Comparison of ENCODE assay signal across 18 mouse cellular contexts in genomic region chr5:30210758-30211157, GRCm38 (mm10). TPM values are rescaled to one million over a fixed set of nuclear protein-coding genes. Genes with fewer than 3 reads are reported as not detected.
DNase-seq lines count a peak whose midpoint lies in the region; ATAC-seq and TF ChIP-seq lines count a peak whose summit lies in the region.
"Not testable (repeated sequence)": the region's sequence is repeated elsewhere in the genome, so short reads cannot be mapped to it uniquely, and the experiment has no call there.
"Had no signal": no experiment of that assay in that cellular context is flagged by ENCODE, and none has a peak within 500 bp of the region (broad histone marks: within the 10 kb centered on the region; RNA-seq: fewer than 3 reads in every experiment).

No protein-coding gene starts in this region.

- peak; percentile 51 for TF ChIP-seq CTCF in Patski (IDR thresholded peaks at IDR 0.05)
- TF ChIP-seq CTCF in heart, adult 2 months (IDR thresholded peaks at IDR 0.05): 0 out of 2 replicates have a peak, but pooled peaks have one; percentile 12
- TF ChIP-seq CTCF in kidney, postnatal 0 days (IDR thresholded peaks at IDR 0.05; ENCODE audit: low read depth): peak; percentile 20; the same call in 1 of the 2 replicates
- 0 out of 2 replicates have a peak, but pooled peaks have one; percentile 13 for TF ChIP-seq CTCF in liver, embryonic 14.5 days (IDR thresholded peaks at IDR 0.05; ENCODE audit: low read depth)
- TF ChIP-seq CTCF in stomach, postnatal 0 days (IDR thresholded peaks at IDR 0.05; ENCODE audit: low read depth): peak; percentile 32

- 89% methylated on average over 5 of the region's 5 CpGs for WGBS in heart, adult 2 months
- WGBS in kidney, postnatal 0 days: 89% methylated on average over 5 of the region's 5 CpGs
- WGBS in liver, embryonic 14.5 days (ENCODE audit: insufficient replicate concordance): 64% methylated on average over 5 of the region's 5 CpGs
- WGBS in stomach, postnatal 0 days: 90% methylated on average over 5 of the region's 5 CpGs

- H3K27ac ChIP-seq in ES-E14 (ENCODE audit: insufficient read depth, low read depth, low read length, poor library complexity, severe bottlenecking); heart, adult 2 months; kidney, postnatal 0 days; liver, embryonic 14.5 days; stomach, postnatal 0 days (replicated peaks): not testable (repeated sequence)

- DNase-seq in ES-E14 (ENCODE audit: low read depth, low spot score); Patski (ENCODE audit: low read depth, low spot score); heart, adult 2 months; kidney, postnatal 0 days (ENCODE audit: low spot score); liver, embryonic 14.5 days (ENCODE audit: low read depth in 3 of 3, low spot score in 3 of 3); stomach, postnatal 0 days (ENCODE audit: low spot score): not testable (repeated sequence)

- not testable (repeated sequence) for H3K36me3 ChIP-seq in ES-E14 (ENCODE audit: control insufficient read depth, insufficient read depth, low read length, poor library complexity, severe bottlenecking); heart, adult 2 months (ENCODE audit: control insufficient read depth, insufficient read depth, low read length); kidney, postnatal 0 days (ENCODE audit: insufficient read depth, low read length); liver, embryonic 14.5 days (replicated peaks; ENCODE audit: control insufficient read depth, insufficient read depth, low read depth); stomach, postnatal 0 days (ENCODE audit: control insufficient read depth, insufficient read depth, low read length)

- in situ Hi-C loops in ES-E14 (cut with MboI; ENCODE audit: low sequenced_read_pairs in 2 of 2, unreplicated experiment in 2 of 2): not testable (repeated sequence)
- in situ Hi-C loops in Patski (cut with MboI; ENCODE audit: low pct_unique_long_range_greater_than_20kb): loop anchor here (5.0 kb wide), 1 partner anchor 267 kb away; no protein-coding TSS in a partner anchor

- intact Hi-C loops in heart, adult 2 months (cut with DNase I): loop anchor here (10.0 kb wide), 1 partner anchor 584 kb away; no protein-coding TSS in a partner anchor

- not testable (repeated sequence) for H3K79me2 ChIP-seq in heart, adult 2 months (replicated peaks; ENCODE audit: control insufficient read depth, insufficient read depth, low read length)

- H3K4me3 ChIP-seq in ES-E14 (ENCODE audit: insufficient read depth in 1 of 2, low read depth in 1 of 2, low read length in 2 of 2, poor library complexity in 1 of 2, severe bottlenecking in 1 of 2); heart, adult 2 months; kidney, postnatal 0 days (replicated peaks; ENCODE audit: low read depth, low read length); liver, embryonic 14.5 days (ENCODE audit: insufficient read depth in 1 of 2, low read depth in 2 of 2, low read length in 2 of 2); stomach, postnatal 0 days (ENCODE audit: low read depth, low read length): not testable (repeated sequence)

- not testable (repeated sequence) for H3K4me2 ChIP-seq in kidney, postnatal 0 days (ENCODE audit: low read length); liver, embryonic 14.5 days (ENCODE audit: low read depth); stomach, postnatal 0 days (replicated peaks; ENCODE audit: low read depth)

- not testable (repeated sequence) for TF ChIP-seq POLR2A in heart, adult 2 months (IDR thresholded peaks at IDR 0.05; ENCODE audit: insufficient read depth, low read depth, low read length)

- POLR2A ChIA-PET in Patski (lab: Charles Lee): not testable (repeated sequence)

- ATAC-seq in Patski; kidney, postnatal 0 days (replicated peaks; ENCODE audit: low FRiP score, low read depth); liver, embryonic 14.5 days (ENCODE audit: insufficient read depth); stomach, postnatal 0 days (ENCODE audit: low FRiP score, low TSS enrichment): not testable (repeated sequence)

- H3K9ac ChIP-seq in ES-E14 (ENCODE audit: insufficient read depth, low read depth, low read length, poor library complexity, severe bottlenecking); heart, adult 2 months (ENCODE audit: low read depth, low read length); kidney, postnatal 0 days (ENCODE audit: low read depth, low read length); liver, embryonic 14.5 days (replicated peaks); stomach, postnatal 0 days (ENCODE audit: low read length): not testable (repeated sequence)

- not testable (repeated sequence) for TF ChIP-seq EP300 in heart, adult 2 months (IDR thresholded peaks at IDR 0.05; ENCODE audit: insufficient read depth, low read depth, low read length); liver, embryonic 14.5 days (IDR thresholded peaks at IDR 0.05; ENCODE audit: low read depth); stomach, postnatal 0 days (optimal IDR thresholded peaks at IDR 0.05)

- CTCF ChIA-PET in Patski (lab: Charles Lee): interaction anchor here (1.1 to 3.3 kb wide), 3 partner anchors 9 to 48 kb away, joined by 3 to 17 read pairs (median 4); no protein-coding TSS in a partner anchor

- not testable (repeated sequence) for H3K4me1 ChIP-seq in ES-E14 (ENCODE audit: control insufficient read depth in 2 of 2, insufficient read depth in 2 of 2, low read length in 2 of 2, poor library complexity in 1 of 2); heart, adult 2 months (ENCODE audit: control insufficient read depth, insufficient read depth, low read length); kidney, postnatal 0 days (replicated peaks; ENCODE audit: insufficient read depth, low read length); liver, embryonic 14.5 days (replicated peaks; ENCODE audit: control insufficient read depth in 2 of 2, insufficient read depth in 2 of 2, low read length in 1 of 2); stomach, postnatal 0 days (replicated peaks; ENCODE audit: control insufficient read depth, insufficient read depth)

- H3K9me3 ChIP-seq in ES-E14 (ENCODE audit: control insufficient read depth, insufficient read depth, low read depth, low read length); kidney, postnatal 0 days (replicated peaks; ENCODE audit: low read length); liver, embryonic 14.5 days (ENCODE audit: control insufficient read depth, low read length); stomach, postnatal 0 days (ENCODE audit: control insufficient read depth, low read length): not testable (repeated sequence)

- H3K27me3 ChIP-seq in Patski; heart, adult 2 months (ENCODE audit: control insufficient read depth, insufficient read depth, low read length); kidney, postnatal 0 days (ENCODE audit: insufficient read depth, low read length); liver, embryonic 14.5 days (ENCODE audit: control insufficient read depth, insufficient read depth, low read length); stomach, postnatal 0 days (ENCODE audit: control insufficient read depth, insufficient read depth, low read length): not testable (repeated sequence)

RNA-seq across cellular contexts. Expression of gene Adgrf3, which starts 5.2 kb away (rescaled TPM):
- total RNA-seq in ES-E14 (2012; rRNA removed): 0.58 and 0.71 TPM in 2 replicates
- polyA plus RNA-seq in Patski (2021): 0.01 TPM
- under 1 TPM in 1 of 2 experiments, not detected in 1; 0.20 TPM for total RNA-seq in heart, adult 2 months (2021)
- 0.12 and 0.20 TPM in 2 replicates for polyA plus RNA-seq in heart, adult 2 months (2012; rRNA removed)
- 0.04 and 0.14 TPM in 2 replicates for polyA plus RNA-seq in kidney, postnatal 0 days (2015; fragmentation: Nextera tagmentation; extraction: Ambion mirVana)
- 0.01 and 0.02 TPM in 2 replicates for polyA plus RNA-seq in liver, embryonic 14.5 days (2012; rRNA removed)
- polyA plus RNA-seq in liver, embryonic 14.5 days (2014; fragmentation: Nextera tagmentation; extraction: Ambion mirVana): not detected in 2 replicates
- 0.12 and 0.24 TPM in 2 replicates for polyA plus RNA-seq in stomach, postnatal 0 days (2015; fragmentation: Nextera tagmentation; extraction: Ambion mirVana)
- total RNA-seq: adrenal gland, adult 2 months; adrenal gland, postnatal 25 days; common myeloid progenitor, adult 5-6 weeks had no signal
- polyA plus RNA-seq: adrenal gland, adult 2 months; brain, embryonic 14.5 days; C2C12; embryonic facial prominence, embryonic 11.5 days; embryonic facial prominence, embryonic 13.5 days; erythroblast, embryonic 14.5 days; forebrain, embryonic 10.5 days; forebrain, embryonic 12.5 days; forebrain, embryonic 14.5 days; forebrain, embryonic 16.5 days had no signal

RNA-seq across cellular contexts. Expression of gene Selenoi, which starts 21.6 kb away (rescaled TPM):
- total RNA-seq in ES-E14 (2012; rRNA removed): 104 and 110 TPM in 2 replicates
- 32.8 TPM for polyA plus RNA-seq in Patski (2021)
- 10 to 100 TPM; 13.9 to 16.1 TPM for total RNA-seq in heart, adult 2 months (2021)
- polyA plus RNA-seq in heart, adult 2 months (2012; rRNA removed): 17.9 and 31.4 TPM in 2 replicates
- polyA plus RNA-seq in kidney, postnatal 0 days (2015; fragmentation: Nextera tagmentation; extraction: Ambion mirVana): 9.2 and 9.7 TPM in 2 replicates
- 13.3 and 13.5 TPM in 2 replicates for polyA plus RNA-seq in liver, embryonic 14.5 days (2012; rRNA removed)
- 12.5 and 14.8 TPM in 2 replicates for polyA plus RNA-seq in liver, embryonic 14.5 days (2014; fragmentation: Nextera tagmentation; extraction: Ambion mirVana)
- 25.5 and 26.7 TPM in 2 replicates for polyA plus RNA-seq in stomach, postnatal 0 days (2015; fragmentation: Nextera tagmentation; extraction: Ambion mirVana)

RNA-seq across cellular contexts. Expression of gene Hadhb, which starts 55.7 kb away (rescaled TPM):
- 103 and 110 TPM in 2 replicates for total RNA-seq in ES-E14 (2012; rRNA removed)
- 273 TPM for polyA plus RNA-seq in Patski (2021)
- total RNA-seq in heart, adult 2 months (2021): 1,000 to 10,000 TPM; 1,981 to 2,338 TPM
- 1,187 and 1,731 TPM in 2 replicates for polyA plus RNA-seq in heart, adult 2 months (2012; rRNA removed)
- polyA plus RNA-seq in kidney, postnatal 0 days (2015; fragmentation: Nextera tagmentation; extraction: Ambion mirVana): 215 and 229 TPM in 2 replicates
- 42.0 and 60.7 TPM in 2 replicates for polyA plus RNA-seq in liver, embryonic 14.5 days (2012; rRNA removed)
- 123 and 126 TPM in 2 replicates for polyA plus RNA-seq in liver, embryonic 14.5 days (2014; fragmentation: Nextera tagmentation; extraction: Ambion mirVana)
- polyA plus RNA-seq in stomach, postnatal 0 days (2015; fragmentation: Nextera tagmentation; extraction: Ambion mirVana): 323 and 350 TPM in 2 replicates

RNA-seq across cellular contexts. Expression of gene Hadha, which starts 55.8 kb away (rescaled TPM):
- 101 and 102 TPM in 2 replicates for total RNA-seq in ES-E14 (2012; rRNA removed)
- polyA plus RNA-seq in Patski (2021): 270 TPM
- 1,000 to 10,000 TPM; 1,174 to 1,333 TPM for total RNA-seq in heart, adult 2 months (2021)
- polyA plus RNA-seq in heart, adult 2 months (2012; rRNA removed): 367 and 592 TPM in 2 replicates
- polyA plus RNA-seq in kidney, postnatal 0 days (2015; fragmentation: Nextera tagmentation; extraction: Ambion mirVana): 171 and 193 TPM in 2 replicates
- 28.3 and 40.0 TPM in 2 replicates for polyA plus RNA-seq in liver, embryonic 14.5 days (2012; rRNA removed)
- 73.9 and 84.9 TPM in 2 replicates for polyA plus RNA-seq in liver, embryonic 14.5 days (2014; fragmentation: Nextera tagmentation; extraction: Ambion mirVana)
- polyA plus RNA-seq in stomach, postnatal 0 days (2015; fragmentation: Nextera tagmentation; extraction: Ambion mirVana): 201 and 213 TPM in 2 replicates
